Mouse (Mus musculus): Measurements from ENCODE around the gene Zim1. TPM values are rescaled to one million over a fixed set of nuclear protein-coding genes. Genes with fewer than 3 reads are reported as not detected.

Gene Zim1
- polyA plus RNA-seq (2014; fragmentation: Nextera tagmentation; extraction: Ambion mirVana): 4.6 and 7.6 TPM in 2 replicates

DNA sequence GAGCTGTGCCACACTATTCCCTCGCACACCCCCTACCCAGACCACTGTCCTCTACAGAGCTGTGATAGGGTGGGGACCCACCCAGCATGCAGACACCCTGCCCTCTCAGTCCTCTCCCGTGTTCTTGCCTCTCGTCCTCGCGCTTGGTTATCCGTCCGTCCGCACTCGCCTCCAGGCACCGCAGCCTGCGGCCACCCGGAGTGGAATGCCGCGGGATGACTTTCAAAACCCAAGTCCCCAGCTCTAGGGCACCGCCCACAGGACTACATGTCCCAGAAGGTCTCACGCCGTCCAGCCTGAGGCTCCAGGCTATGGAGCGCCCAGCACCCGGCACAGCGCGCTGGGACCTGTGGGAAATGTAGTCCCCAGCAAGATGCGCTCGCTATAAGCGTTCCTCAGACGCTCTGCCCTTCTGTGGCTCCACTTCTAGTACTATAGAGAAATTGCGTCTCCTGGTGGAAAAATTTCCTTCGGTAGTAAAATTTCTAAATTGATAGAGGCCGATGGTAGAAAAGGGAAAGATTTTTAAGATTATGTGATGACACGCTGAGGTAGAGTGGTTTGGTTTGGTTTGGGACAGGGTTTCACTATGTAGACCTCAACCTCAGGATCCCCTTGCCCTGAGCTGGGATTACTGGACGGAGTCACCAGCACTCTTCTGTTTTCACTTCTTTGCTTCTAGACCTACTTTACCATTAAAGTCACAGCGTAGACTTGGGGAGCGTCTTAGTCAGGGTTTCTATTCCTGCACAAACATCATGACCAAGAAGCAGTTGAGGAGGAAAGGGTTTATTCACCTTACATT lies at the start of gene Zim1:
Zim1 (minus strand) TSS at position 210 of the 805 bp plus-strand sequence.
- Histone ChIP-seq H3K4me1 (ENCODE audit: control insufficient read depth, insufficient read depth, low read length) (no peaks in the 10 kb centered on the region), H3K9ac (replicated peaks; ENCODE audit: low read depth, low read length) (0 out of 2 replicates have a peak within 1 kb of the TSS, but pooled peaks have one; percentile 26), H3K27me3 (ENCODE audit: control insufficient read depth, insufficient read depth, low read length) (no peaks in the 10 kb centered on the region), H3K36me3 (ENCODE audit: control insufficient read depth, insufficient read depth, low read length) (no peaks in the 10 kb centered on the region), H3K9me3 (ENCODE audit: control insufficient read depth, low read length) (no peaks in the 10 kb centered on the region), H3K4me2 (ENCODE audit: low read depth, low read length) (peak within 1 kb of the TSS; percentile 58), H3K4me3 (ENCODE audit: low read depth, low read length) (peak within 1 kb of the TSS; percentile 36), H3K27ac (ENCODE audit: low read depth, low read length) (no peak within 1 kb of the TSS)
- 12% methylated on average over 32 of the region's 32 CpGs for WGBS
- peak; percentile 100 for ATAC-seq (ENCODE audit: low read depth)

DNA sequence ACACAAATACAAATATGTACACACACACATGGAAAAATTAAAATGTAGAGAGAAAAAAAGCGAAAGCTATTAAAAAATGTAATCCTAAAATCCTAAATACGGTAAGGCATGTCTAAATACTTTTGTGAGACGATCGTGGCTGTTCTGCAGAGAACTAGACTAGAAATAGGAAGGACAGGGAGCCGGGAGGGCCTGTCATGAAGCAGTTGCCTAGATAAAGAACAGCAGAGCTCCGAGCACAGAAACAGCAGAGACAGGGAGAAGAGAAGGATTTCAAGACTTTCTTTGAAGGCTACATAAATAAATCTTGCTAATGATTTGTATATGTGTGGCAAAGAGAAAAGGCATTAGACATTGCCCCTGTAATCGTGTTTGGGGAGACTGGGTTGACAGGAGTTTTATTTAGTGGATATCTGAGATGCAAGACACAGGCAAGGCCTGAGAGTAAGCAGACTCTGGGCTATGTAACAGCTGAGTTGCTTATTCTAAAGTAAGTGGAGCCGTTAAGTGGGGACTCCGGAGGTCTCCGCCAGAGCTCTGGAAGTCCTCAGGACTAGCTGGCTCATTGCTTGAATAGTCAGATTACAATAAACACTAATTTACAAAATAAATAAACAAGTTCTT lies 48.1 kb upstream of the Zim1 start:
- 0 out of 2 replicates have a peak, but pooled peaks cover 6% of the 10 kb centered on the region for H3K4me1 ChIP-seq (ENCODE audit: control insufficient read depth, insufficient read depth, low read length)
- no peak overlapping the region for H3K9ac ChIP-seq (replicated peaks; ENCODE audit: low read depth, low read length)
- H3K27ac ChIP-seq (ENCODE audit: low read depth, low read length): no peak overlapping the region
- no peaks in the 10 kb centered on the region for H3K36me3 ChIP-seq (ENCODE audit: control insufficient read depth, insufficient read depth, low read length)
- H3K4me2 ChIP-seq (ENCODE audit: low read depth, low read length): no peak overlapping the region
- no peak for ATAC-seq (ENCODE audit: low read depth)
- no peaks in the 10 kb centered on the region for H3K9me3 ChIP-seq (ENCODE audit: control insufficient read depth, low read length)
- no peaks in the 10 kb centered on the region for H3K27me3 ChIP-seq (ENCODE audit: control insufficient read depth, insufficient read depth, low read length)
- WGBS: 65% methylated on average over 10 of the region's 10 CpGs
- no peak overlapping the region for H3K4me3 ChIP-seq (ENCODE audit: low read depth, low read length)

DNA sequence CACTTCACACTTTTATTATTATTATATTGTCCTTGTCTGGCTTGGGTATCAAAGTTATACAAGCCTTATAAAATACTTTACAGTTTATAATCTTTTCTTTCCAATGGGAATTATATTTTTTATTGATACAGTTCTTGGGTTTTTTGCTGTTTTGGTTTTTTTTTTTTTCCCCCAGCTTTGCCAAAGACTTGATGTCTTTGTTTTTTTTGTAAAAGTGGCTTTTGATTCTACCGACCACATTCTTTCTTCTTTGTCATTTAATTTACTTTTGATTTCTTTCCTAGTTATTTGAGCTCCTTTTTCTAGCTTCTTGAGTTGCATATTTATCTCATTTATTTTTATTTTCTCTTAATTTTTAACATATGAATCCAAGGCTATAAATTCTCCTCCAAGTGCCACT lies 39.8 kb upstream of the Zim1 start:
- Histone ChIP-seq H3K27me3 (ENCODE audit: control insufficient read depth, insufficient read depth, low read length) (no peaks in the 10 kb centered on the region), H3K9ac (replicated peaks; ENCODE audit: low read depth, low read length) (no peak overlapping the region), H3K4me2 (ENCODE audit: low read depth, low read length) (no peak overlapping the region), H3K9me3 (ENCODE audit: control insufficient read depth, low read length) (no peaks in the 10 kb centered on the region), H3K4me3 (ENCODE audit: low read depth, low read length) (no peak overlapping the region), H3K27ac (ENCODE audit: low read depth, low read length) (no peak overlapping the region), H3K36me3 (ENCODE audit: control insufficient read depth, insufficient read depth, low read length) (no peaks in the 10 kb centered on the region), H3K4me1 (ENCODE audit: control insufficient read depth, insufficient read depth, low read length) (no peaks in the 10 kb centered on the region)
- ATAC-seq (ENCODE audit: low read depth): no peak
- 82% methylated on average over 1 of the region's 1 CpGs for WGBS

DNA sequence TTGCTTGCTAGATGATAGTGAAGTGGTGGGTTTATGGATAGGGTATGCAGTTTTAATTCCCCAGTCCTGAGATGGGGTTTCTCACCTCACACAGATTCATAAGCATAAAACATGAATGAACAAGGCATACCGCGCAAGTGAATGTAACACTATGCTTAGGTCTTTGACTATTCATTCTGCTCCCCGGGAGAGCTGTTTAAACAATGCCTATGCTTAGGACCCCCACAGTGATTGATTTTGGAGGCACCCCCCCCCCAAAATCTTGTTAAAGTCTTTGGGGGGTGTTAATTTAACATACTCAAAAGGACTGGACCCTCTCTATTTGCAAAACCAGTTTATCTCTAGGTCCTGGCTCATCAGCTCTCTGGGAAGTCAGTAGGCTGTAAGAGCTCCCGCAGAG lies 35.7 kb upstream of the Zim1 start:
- ATAC-seq (ENCODE audit: low read depth): no peak
- Histone ChIP-seq H3K27me3 (ENCODE audit: control insufficient read depth, insufficient read depth, low read length) (no peaks in the 10 kb centered on the region), H3K9me3 (ENCODE audit: control insufficient read depth, low read length) (peaks cover 7% of the 10 kb centered on the region), H3K27ac (ENCODE audit: low read depth, low read length) (no peak overlapping the region), H3K36me3 (ENCODE audit: control insufficient read depth, insufficient read depth, low read length) (no peaks in the 10 kb centered on the region), H3K4me1 (ENCODE audit: control insufficient read depth, insufficient read depth, low read length) (no peaks in the 10 kb centered on the region), H3K4me3 (ENCODE audit: low read depth, low read length) (peak overlapping the region; percentile 55), H3K4me2 (ENCODE audit: low read depth, low read length) (peak overlapping the region; percentile 44), H3K9ac (replicated peaks; ENCODE audit: low read depth, low read length) (peak overlapping the region; percentile 46)
- WGBS: 43% methylated on average over 4 of the region's 4 CpGs

DNA sequence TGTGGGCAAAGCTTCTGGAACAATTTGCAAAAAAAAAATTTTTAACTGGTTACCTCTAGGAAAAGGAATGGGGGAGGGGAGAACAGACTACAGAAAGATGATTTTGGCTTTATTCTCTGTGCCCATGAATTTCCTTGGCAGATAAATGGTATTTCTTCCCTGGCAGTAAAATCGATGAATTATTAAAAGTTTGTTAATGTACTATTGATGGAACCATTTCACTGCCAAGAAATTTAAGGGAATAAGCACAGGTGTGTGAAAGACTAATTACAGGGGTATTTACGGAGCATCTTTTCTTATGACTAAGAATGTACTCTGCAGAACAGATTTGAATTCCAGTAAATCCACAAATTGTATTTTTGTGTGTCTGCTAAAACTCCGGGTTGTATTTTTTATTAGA lies 35.1 kb upstream of the Zim1 start:
- H3K27ac ChIP-seq (ENCODE audit: low read depth, low read length): no peak overlapping the region
- H3K9ac ChIP-seq (replicated peaks; ENCODE audit: low read depth, low read length): peak overlapping the region; percentile 46; the same call in 1 of the 2 replicates
- no peaks in the 10 kb centered on the region for H3K27me3 ChIP-seq (ENCODE audit: control insufficient read depth, insufficient read depth, low read length)
- no peak for ATAC-seq (ENCODE audit: low read depth)
- H3K4me1 ChIP-seq (ENCODE audit: control insufficient read depth, insufficient read depth, low read length): no peaks in the 10 kb centered on the region
- peak overlapping the region; percentile 55 for H3K4me3 ChIP-seq (ENCODE audit: low read depth, low read length)
- H3K9me3 ChIP-seq (ENCODE audit: control insufficient read depth, low read length): peaks cover 7% of the 10 kb centered on the region
- WGBS: 49% methylated on average over 3 of the region's 3 CpGs
- no peaks in the 10 kb centered on the region for H3K36me3 ChIP-seq (ENCODE audit: control insufficient read depth, insufficient read depth, low read length)
- peak overlapping the region; percentile 44 for H3K4me2 ChIP-seq (ENCODE audit: low read depth, low read length)

DNA sequence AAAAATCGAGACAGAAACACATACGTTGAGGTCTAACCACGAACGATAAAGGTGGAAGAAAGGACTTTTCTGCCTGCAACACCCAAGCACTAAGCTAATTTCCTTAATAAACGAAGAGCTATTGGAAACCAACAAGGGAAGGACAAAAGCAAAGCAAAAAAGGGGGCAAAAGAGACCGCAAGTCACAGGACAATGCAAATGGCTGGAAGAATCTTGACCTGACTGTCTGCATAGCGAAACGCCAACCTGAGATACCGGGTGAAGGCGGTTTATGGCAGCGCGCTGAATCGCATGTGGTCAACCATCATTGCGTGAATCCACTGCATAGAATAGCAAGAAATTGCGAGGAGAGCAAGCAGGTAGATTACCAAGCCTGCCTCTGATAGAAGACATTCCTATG lies 34.6 kb upstream of the Zim1 start:
- no peaks in the 10 kb centered on the region for H3K27me3 ChIP-seq (ENCODE audit: control insufficient read depth, insufficient read depth, low read length)
- H3K4me2 ChIP-seq (ENCODE audit: low read depth, low read length): peak overlapping the region; percentile 44
- H3K27ac ChIP-seq (ENCODE audit: low read depth, low read length): peak overlapping the region; percentile 73
- peak overlapping the region; percentile 37 for H3K9ac ChIP-seq (replicated peaks; ENCODE audit: low read depth, low read length)
- no peaks in the 10 kb centered on the region for H3K4me1 ChIP-seq (ENCODE audit: control insufficient read depth, insufficient read depth, low read length)
- peak overlapping the region; percentile 55 for H3K4me3 ChIP-seq (ENCODE audit: low read depth, low read length)
- WGBS: 46% methylated on average over 15 of the region's 15 CpGs
- no peak for ATAC-seq (ENCODE audit: low read depth)
- no peaks in the 10 kb centered on the region for H3K36me3 ChIP-seq (ENCODE audit: control insufficient read depth, insufficient read depth, low read length)
- H3K9me3 ChIP-seq (ENCODE audit: control insufficient read depth, low read length): peaks cover 7% of the 10 kb centered on the region

DNA sequence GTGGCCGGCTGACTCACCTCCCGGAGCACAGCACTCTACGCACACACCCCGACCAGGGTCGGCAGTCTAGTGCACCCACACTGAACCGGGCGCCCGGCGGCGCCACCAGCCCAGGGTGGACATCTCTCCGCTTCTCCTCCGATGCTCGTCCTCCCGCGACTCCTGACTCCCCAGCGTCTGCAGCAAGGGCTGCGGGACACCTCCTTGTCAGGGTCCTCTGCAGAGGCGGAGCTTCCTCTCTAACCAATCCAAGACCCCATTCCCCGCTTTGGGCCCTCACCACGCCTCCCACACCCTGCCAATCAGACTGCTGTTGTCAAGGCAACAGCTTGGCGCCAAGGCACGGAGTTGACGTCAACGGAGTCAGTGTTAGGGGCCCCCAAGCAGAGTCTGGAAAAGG lies 34.0 kb upstream of the Zim1 start, which contains the start of the genes Peg3 and Usp29:
Peg3 (minus strand) TSS at position 191 of the 400 bp plus-strand sequence.
Usp29 (plus strand) TSS at position 338 of the 400 bp plus-strand sequence.
- Histone ChIP-seq H3K9ac (replicated peaks; ENCODE audit: low read depth, low read length) (peak within 1 kb of the TSS; percentile 69), H3K9me3 (ENCODE audit: control insufficient read depth, low read length) (peaks cover 7% of the 10 kb centered on the region), H3K36me3 (ENCODE audit: control insufficient read depth, insufficient read depth, low read length) (0 out of 2 replicates have a peak, but pooled peaks cover 3% of the 10 kb centered on the region), H3K4me1 (ENCODE audit: control insufficient read depth, insufficient read depth, low read length) (no peaks in the 10 kb centered on the region), H3K27ac (ENCODE audit: low read depth, low read length) (peak within 1 kb of the TSS; percentile 95), H3K4me2 (ENCODE audit: low read depth, low read length) (peak within 1 kb of the TSS; percentile 44), H3K27me3 (ENCODE audit: control insufficient read depth, insufficient read depth, low read length) (no peaks in the 10 kb centered on the region), H3K4me3 (ENCODE audit: low read depth, low read length) (peak within 1 kb of the TSS; percentile 55)
- WGBS: 56% methylated on average over 24 of the region's 24 CpGs
- peak; percentile 60 for ATAC-seq (ENCODE audit: low read depth)

DNA sequence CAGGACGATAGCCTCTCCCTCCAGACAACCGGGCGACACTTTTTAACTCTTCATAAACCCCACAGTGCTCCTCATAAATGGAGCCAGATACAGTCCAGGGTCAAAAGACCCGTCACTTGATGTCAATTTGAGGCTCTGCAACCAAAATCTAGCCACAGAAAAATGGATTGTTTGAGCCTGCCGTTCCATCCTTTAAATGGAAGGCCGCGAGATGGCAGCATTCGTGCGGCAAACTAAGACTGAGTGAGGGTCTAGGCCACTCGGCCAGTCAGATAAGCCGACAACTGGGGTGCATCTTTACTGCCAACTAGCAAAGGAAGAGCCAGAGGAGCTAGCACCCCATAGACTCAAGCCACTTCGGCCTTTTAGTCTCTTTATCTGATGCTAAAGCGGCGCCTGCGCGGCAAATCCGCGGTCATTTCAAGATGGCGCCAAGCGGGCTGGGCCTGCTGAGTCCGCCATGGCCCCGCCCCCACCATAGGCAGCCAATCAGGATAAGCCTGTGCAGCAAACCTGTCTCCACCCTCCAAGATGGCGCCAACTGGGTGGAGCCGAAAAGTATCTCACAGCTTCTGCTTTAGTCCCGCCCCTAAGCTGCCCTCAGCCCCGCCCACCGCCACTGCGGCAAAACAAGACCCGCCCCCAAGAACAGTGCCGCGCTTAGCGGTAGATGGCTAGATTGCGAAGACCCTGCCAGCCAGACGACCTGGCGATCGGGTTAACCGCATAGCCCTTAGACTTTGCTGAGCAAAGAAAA lies 33.0 kb upstream of the Zim1 start:
- no peaks in the 10 kb centered on the region for H3K27me3 ChIP-seq (ENCODE audit: control insufficient read depth, insufficient read depth, low read length)
- H3K36me3 ChIP-seq (ENCODE audit: control insufficient read depth, insufficient read depth, low read length): 0 out of 2 replicates have a peak, but pooled peaks cover 5% of the 10 kb centered on the region
- H3K4me2 ChIP-seq (ENCODE audit: low read depth, low read length): peak overlapping the region; percentile 44
- WGBS: 45% methylated on average over 37 of the region's 37 CpGs
- peak overlapping the region; percentile 69 for H3K9ac ChIP-seq (replicated peaks; ENCODE audit: low read depth, low read length)
- peak overlapping the region; percentile 95 for H3K27ac ChIP-seq (ENCODE audit: low read depth, low read length)
- peak overlapping the region; percentile 55 for H3K4me3 ChIP-seq (ENCODE audit: low read depth, low read length)
- H3K4me1 ChIP-seq (ENCODE audit: control insufficient read depth, insufficient read depth, low read length): no peaks in the 10 kb centered on the region
- ATAC-seq (ENCODE audit: low read depth): peak; percentile 46
- peaks cover 7% of the 10 kb centered on the region for H3K9me3 ChIP-seq (ENCODE audit: control insufficient read depth, low read length)

Data from neural tube, embryonic 14.5 days (tissue).